Mouse (Mus musculus) intestine, embryonic 14.5 days (tissue): ENCODE results near the gene C130050O18Rik. TPM values are rescaled to one million over a fixed set of nuclear protein-coding genes. Genes with fewer than 3 reads are reported as not detected.

ENCODE experiments used
- ATAC-seq: fragments of 200-750 bp; cut with Nextera tagmentation; replicated peaks from 2 replicates; pipeline ENCODE4 v1.8.0; 2017; ENCODE audit warnings: low read depth, moderate number of reproducible peaks, moderate TSS enrichment, moderate library complexity; ENCODE audit not compliant: low FRiP score, low TSS enrichment
- DNase-seq: peaks from one replicate; pipeline ENCODE4 v3.0.0-alpha.2; 2018; ENCODE audit warnings: low spot score
- H3K27ac ChIP-seq: fragments of 300-500 bp; sonication (generic); 2 replicates; pipeline ENCODE4 v1.5.1; 2014; ENCODE audit warnings: low read depth, mild to moderate bottlenecking, control low read depth
- H3K27me3 ChIP-seq: fragments of 300-500 bp; sonication (generic); replicated peaks from 2 replicates; pipeline ENCODE4 v1.6.1; 2014; ENCODE audit warnings: low read length, control low read depth; ENCODE audit not compliant: control insufficient read depth, insufficient read depth
- H3K36me3 ChIP-seq: fragments of 300-500 bp; sonication (generic); 2 replicates; pipeline ENCODE4 v1.6.1; 2014; ENCODE audit warnings: low read length, control low read depth; ENCODE audit not compliant: control insufficient read depth, insufficient read depth
- H3K4me1 ChIP-seq: fragments of 300-500 bp; sonication (generic); replicated peaks from 2 replicates; pipeline ENCODE4 v1.6.1; 2014; ENCODE audit warnings: low read length, control low read depth, mixed read lengths; ENCODE audit not compliant: control insufficient read depth, insufficient read depth
- H3K4me2 ChIP-seq: fragments of 300-500 bp; sonication (generic); 2 replicates; pipeline ENCODE4 v1.6.1; 2014; ENCODE audit warnings: low read length
- H3K4me3 ChIP-seq: fragments of 300-500 bp; sonication (generic); 2 replicates; pipeline ENCODE4 v1.5.1; 2014; ENCODE audit warnings: low read depth, low read length, control low read depth, mixed read lengths
- H3K9ac ChIP-seq: fragments of 300-500 bp; sonication (generic); 2 replicates; pipeline ENCODE4 v1.6.1; 2014; ENCODE audit warnings: mild to moderate bottlenecking, low read length
- H3K9me3 ChIP-seq: fragments of 300-500 bp; sonication (generic); 2 replicates; pipeline ENCODE4 v1.6.1; 2016; ENCODE audit warnings: low read length, control low read depth; ENCODE audit not compliant: control insufficient read depth
- WGBS: fragments of 180-500 bp; shearing (Covaris S2); extraction: QIAGEN DNeasy Blood & Tissue Kit; methylation state at CpG from one replicate; pipeline ENCODE4 v1.1.7; 2014; 5-methylcytosine and 5-hydroxymethylcytosine counted together
- polyA plus RNA-seq: library from polyadenylated mRNA; unstranded; fragments of >200 nt; fragmentation: Nextera tagmentation; extraction: Ambion mirVana; gene quantifications from 2 replicates; pipeline ENCODE4 v1.2.1, GENCODE M21; 2014

Gene C130050O18Rik
- polyA plus RNA-seq, 1 experiment from 2014 or later, result 1.3 TPM

DNA sequence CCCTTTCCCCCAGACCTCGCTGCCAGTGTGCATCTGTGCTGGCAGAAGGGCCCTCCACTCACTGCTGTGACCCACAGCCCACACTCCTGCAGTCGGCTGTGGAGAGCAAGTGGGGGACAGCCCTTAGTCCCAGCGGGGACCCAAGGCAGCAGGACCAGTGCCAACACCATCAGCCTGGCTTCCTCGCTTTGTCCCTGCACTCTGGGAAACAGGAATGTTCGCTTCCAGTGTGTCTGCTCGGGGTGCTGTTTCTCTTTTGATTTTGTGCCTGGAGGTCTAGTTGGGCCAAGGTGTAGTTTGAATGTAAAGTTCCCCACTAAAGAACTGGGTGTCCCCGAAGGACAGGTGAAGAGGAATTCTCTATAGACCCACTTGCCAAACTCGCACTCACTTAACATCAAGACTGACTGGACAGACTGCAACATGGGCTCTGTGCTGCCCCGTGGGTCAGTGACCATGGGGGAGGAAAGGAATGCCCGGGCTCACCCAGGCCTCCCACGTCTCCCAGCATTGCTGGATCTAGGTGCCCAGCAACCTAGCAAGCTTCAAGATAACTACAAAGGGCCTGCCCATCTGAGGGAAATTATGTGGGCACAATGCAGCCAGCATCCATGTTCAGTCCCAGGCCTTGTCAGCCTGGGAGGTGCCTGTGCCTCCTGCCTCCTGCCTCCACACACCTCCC, 13.6 kb upstream of the C130050O18Rik start:
- Histone ChIP-seq H3K27me3 (no peaks in the 10 kb centered on the region), H3K4me1 (peaks cover 19% of the 10 kb centered on the region), H3K9me3 (no peaks in the 10 kb centered on the region), H3K4me3 (no peak overlapping the region), H3K36me3 (no peaks in the 10 kb centered on the region), H3K4me2 (no peak overlapping the region), H3K9ac (no peak overlapping the region), H3K27ac (no peak overlapping the region)
- ATAC-seq (no peak), DNase-seq (no peak)
- 83% methylated on average over 11 of the region's 11 CpGs for WGBS

DNA sequence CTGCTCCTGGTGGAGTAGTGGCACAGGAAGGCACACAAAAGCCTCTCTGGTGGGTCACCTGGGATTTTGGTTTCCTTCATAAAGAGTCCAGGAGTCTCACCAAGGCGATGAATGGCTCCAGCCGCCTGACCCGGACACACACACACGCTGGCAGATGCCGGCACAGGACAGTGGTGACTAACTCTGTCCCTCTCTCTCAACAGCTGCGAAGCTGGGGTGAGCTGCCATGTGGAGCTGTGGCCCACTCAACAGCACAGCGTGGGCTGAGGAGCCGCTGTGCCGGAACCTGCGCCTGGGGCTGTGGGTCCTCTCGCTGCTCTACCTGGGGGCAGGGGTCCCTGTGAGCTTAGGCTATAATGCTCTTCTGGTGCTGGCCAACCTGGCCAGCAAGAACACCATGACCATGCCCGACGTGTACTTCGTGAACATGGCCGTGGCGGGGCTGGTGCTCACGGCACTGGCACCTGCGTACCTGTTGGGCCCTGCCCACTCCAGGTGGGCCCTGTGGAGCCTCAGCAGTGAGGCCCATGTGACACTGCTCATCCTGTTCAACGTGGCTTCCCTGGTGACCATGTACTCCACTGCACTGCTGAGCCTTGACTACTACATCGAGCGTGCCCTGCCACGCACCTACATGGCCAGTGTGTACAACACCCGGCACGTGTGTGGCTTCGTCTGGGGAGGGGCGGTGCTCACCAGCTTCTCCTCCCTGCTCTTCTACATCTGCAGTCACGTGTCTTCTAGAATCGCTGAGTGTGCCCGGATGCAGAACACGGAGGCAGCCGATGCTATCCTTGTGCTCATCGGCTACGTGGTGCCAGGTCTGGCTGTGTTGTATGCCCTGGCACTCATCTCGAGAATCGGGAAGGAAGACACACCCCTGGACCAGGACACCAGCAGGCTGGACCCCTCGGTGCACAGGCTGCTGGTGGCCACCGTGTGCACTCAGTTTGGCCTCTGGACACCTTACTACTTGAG, 12.6 kb upstream of the C130050O18Rik start:
- Histone ChIP-seq H3K4me3 (no peak overlapping the region), H3K9me3 (no peaks in the 10 kb centered on the region), H3K36me3 (no peaks in the 10 kb centered on the region), H3K4me2 (no peak overlapping the region), H3K9ac (no peak overlapping the region), H3K27me3 (no peaks in the 10 kb centered on the region), H3K27ac (no peak overlapping the region), H3K4me1 (peaks cover 19% of the 10 kb centered on the region)
- WGBS, result 92% methylated on average over 37 of the region's 37 CpGs
- DNase-seq (no peak), ATAC-seq (no peak)

DNA sequence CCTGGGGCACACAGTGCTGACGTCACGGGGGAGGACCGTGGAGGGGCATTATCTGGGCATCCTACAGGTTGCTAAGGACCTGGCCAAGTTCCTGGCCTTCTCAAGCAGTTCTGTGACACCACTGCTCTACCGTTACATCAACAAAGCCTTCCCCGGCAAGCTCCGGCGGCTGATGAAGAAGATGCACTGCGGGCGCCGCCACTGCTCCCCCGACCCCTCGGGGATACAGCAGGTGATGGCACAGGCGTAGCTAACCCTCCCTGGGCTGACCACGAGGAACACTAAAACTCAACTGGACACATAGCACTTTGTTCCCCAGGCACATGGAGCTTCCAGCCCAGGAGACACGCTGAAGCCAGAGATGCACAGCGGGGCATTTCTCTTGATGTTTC, 11.9 kb upstream of the C130050O18Rik start:
- Histone ChIP-seq H3K4me1 (peaks cover 16% of the 10 kb centered on the region), H3K27ac (no peak overlapping the region), H3K9me3 (no peaks in the 10 kb centered on the region), H3K36me3 (no peaks in the 10 kb centered on the region), H3K4me2 (no peak overlapping the region), H3K9ac (no peak overlapping the region), H3K4me3 (no peak overlapping the region), H3K27me3 (no peaks in the 10 kb centered on the region)
- 92% methylated on average over 16 of the region's 16 CpGs for WGBS
- no peak for ATAC-seq
- DNase-seq, result no peak

DNA sequence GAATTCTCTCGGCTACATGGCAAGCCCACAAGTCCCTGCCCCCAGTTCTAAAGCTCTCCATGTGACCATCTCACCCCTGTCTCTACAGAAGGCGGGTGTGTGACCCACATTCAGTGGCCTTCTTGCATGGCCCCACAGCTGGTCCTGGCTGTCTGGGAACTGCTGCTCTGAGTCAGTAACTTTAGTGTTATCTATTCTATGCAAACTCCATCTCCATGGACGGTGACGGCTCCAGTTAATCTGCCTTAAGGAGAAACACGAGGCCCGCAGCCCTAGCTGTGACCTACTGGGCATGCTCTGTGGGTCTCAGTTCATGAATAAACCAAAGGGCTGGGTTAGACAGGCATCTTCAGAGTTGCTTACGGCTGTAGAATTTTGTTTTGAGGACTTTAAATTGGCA, 10.7 kb upstream of the C130050O18Rik start:
- Histone ChIP-seq H3K27me3 (no peaks in the 10 kb centered on the region), H3K4me3 (no peak overlapping the region), H3K9ac (no peak overlapping the region), H3K4me2 (no peak overlapping the region), H3K9me3 (no peaks in the 10 kb centered on the region), H3K36me3 (no peaks in the 10 kb centered on the region), H3K27ac (no peak overlapping the region), H3K4me1 (peaks cover 8% of the 10 kb centered on the region)
- no peak for DNase-seq
- no peak for ATAC-seq
- 70% methylated on average over 7 of the region's 7 CpGs for WGBS

DNA sequence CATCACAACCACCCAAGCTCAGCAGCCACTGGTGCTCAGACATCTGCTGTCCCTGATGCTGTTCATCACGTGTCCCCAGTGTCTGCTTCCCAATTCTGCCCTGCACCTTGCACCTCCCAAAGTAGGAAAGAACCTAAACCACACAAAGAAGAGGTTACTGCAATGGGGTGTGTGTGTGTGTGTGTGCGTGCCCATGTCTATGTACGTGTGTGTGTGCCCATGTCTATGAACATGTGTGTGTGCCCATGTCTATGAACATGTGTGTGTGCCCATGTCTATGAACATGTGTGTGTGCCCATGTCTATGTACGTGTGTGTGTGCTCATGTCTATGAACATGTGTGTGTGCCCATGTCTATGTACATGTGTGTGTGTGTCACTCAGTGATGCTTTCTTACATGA, 9.6 kb upstream of the C130050O18Rik start:
- Histone ChIP-seq H3K27ac (no peak overlapping the region), H3K4me2 (no peak overlapping the region)

DNA sequence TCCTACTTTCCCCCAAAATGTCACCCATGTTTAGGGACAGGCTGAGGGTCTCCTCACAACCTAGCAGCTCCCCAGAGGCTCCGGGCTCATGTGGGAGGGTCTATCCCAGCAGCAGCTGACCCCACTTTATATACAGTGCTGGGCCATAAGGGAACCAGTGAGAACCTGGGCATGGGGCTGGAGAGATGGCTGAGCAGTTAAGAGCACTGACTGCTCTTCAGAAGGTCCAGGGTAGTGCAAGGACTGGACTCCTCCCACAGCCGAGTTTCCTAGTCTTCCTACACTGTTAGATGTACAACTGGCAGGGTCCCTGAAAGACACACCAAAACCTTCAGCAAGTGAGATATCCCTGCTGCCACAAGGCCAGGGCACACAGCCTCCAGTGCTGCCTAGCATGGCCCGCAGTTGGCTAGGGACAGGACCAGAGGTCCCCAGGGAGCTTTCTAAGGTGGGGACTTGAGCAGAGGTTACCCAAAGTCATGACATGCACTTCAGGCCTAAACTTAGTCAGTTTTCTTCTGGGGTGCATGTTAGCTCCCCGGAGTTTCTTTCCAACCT, 7.6 kb upstream of the C130050O18Rik start:
- no peaks in the 10 kb centered on the region for H3K4me1 ChIP-seq
- ATAC-seq (no peak), DNase-seq (no peak)
- no peaks in the 10 kb centered on the region for H3K9me3 ChIP-seq
- H3K4me3 ChIP-seq, result no peak overlapping the region
- no peaks in the 10 kb centered on the region for H3K36me3 ChIP-seq
- H3K4me2 ChIP-seq, result no peak overlapping the region
- no peaks in the 10 kb centered on the region for H3K27me3 ChIP-seq
- WGBS, result 93% methylated on average over 4 of the region's 4 CpGs
- no peak overlapping the region for H3K9ac ChIP-seq
- H3K27ac ChIP-seq, result no peak overlapping the region

More for the DNA sequence above, 9.6 kb upstream of the C130050O18Rik start:
- Histone ChIP-seq H3K4me3 (no peak overlapping the region), H3K9ac (no peak overlapping the region), H3K4me1 (no peaks in the 10 kb centered on the region), H3K9me3 (no peaks in the 10 kb centered on the region), H3K36me3 (no peaks in the 10 kb centered on the region), H3K27me3 (no peaks in the 10 kb centered on the region)
- ATAC-seq, result no peak
- WGBS, result 86% methylated on average over 4 of the region's 4 CpGs
- DNase-seq, result no peak

DNA sequence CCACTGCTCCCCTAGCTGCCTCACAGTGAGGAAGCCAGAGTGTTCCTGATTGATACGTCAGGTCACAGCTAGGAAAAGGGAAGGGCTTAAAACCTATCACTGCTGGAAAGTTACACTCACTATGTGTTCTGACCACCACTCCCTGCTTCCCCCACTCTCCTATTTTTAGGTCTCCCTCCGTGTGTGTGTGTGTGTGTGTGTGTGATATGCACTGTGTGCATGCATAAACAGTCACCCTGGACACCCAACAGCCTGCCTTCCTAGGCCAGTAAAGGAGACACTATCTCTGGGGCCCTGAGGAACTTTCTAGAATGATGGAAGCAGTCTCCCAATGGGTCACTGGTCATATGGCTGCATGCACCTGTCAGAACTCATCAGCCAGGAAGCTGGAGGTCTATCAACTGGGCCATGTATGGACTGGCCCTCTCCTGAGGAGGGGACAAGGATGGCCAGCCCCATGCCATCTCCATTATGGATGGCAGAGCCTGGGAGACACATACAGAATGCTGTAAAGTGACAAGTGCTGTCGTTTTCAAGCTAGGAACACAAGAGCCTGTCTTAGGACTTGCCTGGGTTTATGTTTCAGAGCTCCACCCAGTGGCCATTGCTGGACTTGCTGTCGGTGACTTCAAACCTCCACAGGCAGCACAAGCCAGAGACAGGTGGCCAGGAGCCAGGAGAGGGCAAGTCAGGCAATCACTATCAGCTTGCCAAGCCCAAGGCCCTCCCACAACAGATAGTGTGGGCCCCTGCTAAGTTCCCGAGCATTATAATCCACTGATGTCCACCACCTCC, 6.9 kb upstream of the C130050O18Rik start:
- ATAC-seq (peak; percentile 50; the same call in 1 of the 2 replicates), DNase-seq (peak; percentile 93)
- Histone ChIP-seq H3K4me1 (no peaks in the 10 kb centered on the region), H3K27me3 (no peaks in the 10 kb centered on the region), H3K27ac (no peak overlapping the region), H3K4me2 (no peak overlapping the region), H3K9ac (no peak overlapping the region), H3K9me3 (no peaks in the 10 kb centered on the region), H3K4me3 (no peak overlapping the region), H3K36me3 (no peaks in the 10 kb centered on the region)
- 33% methylated on average over 5 of the region's 5 CpGs for WGBS

DNA sequence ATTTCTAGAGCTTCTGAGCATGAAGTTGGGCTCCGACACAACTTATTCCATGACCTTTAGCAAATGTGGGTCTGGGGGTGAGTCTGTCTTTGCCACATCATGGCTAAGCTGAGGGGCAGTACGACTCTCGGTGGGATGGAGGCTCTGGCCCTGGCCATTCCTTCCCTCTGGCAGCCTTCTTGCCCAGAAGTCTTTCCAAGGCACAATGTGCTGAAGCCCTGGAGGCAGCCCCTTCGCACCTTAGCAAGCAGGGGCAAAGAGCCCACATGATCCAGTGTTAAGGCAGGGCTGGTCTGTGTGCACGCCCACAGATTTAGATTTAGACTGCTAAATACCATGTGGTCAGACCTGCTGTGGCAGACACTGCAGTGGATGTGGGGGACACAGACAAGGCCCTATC, 6.3 kb upstream of the C130050O18Rik start:
- no peaks in the 10 kb centered on the region for H3K36me3 ChIP-seq
- WGBS, result 85% methylated on average over 5 of the region's 5 CpGs
- no peak overlapping the region for H3K4me2 ChIP-seq
- H3K9me3 ChIP-seq, result no peaks in the 10 kb centered on the region
- H3K27me3 ChIP-seq, result no peaks in the 10 kb centered on the region
- no peak for ATAC-seq
- H3K4me3 ChIP-seq, result no peak overlapping the region
- no peaks in the 10 kb centered on the region for H3K4me1 ChIP-seq
- DNase-seq, result no peak
- no peak overlapping the region for H3K27ac ChIP-seq
- H3K9ac ChIP-seq, result no peak overlapping the region
